Mouse (Mus musculus) stomach, postnatal 0 days (tissue): Measurements from ENCODE around the gene Pqlc3.

Source experiments
- CTCF ChIP-seq: IDR thresholded peaks from 2 replicates; pipeline ENCODE4 v1.5.1; 2016; ENCODE audit warnings: antibody characterized with exemption, low read depth, mild to moderate bottlenecking, moderate library complexity
- EP300 ChIP-seq: optimal IDR thresholded peaks from 2 replicates; pipeline ENCODE3; 2016; ENCODE audit warnings: antibody characterized with exemption

DNA sequence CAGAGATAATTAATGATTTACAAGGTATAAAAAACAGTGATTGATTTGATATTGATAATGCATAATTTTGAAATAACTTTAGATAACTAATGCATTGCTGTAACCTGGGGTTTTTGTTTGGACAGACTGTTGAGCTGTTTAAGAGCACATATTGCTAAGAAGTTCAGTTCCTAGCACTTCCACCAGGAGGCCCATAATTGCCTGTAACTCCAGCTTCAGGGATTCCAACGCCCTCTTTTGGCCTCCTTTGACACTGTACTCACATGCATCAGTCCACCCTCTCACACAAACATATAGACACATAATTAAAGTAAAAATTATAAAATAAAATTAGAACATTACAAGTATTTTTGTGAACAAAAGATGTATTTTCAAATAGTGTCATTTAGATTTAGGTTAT lies 41.4 kb downstream of the Pqlc3 start:
- TF ChIP-seq CTCF (peak; percentile 73), EP300 (no peak)
